Mouse (Mus musculus) stomach, embryonic 16.5 days (tissue): ENCODE measurements at regions not wholly inside any gene's neighbourhood (a gene's known extent, or its start where the extent isn't known, plus 50 kb on each side); places are given as distances from the start of the nearest gene placed in this dataset.
A peak's percentile ranks its signal among the peaks of the same experiment; 100 is the strongest.
"Not testable (repeated sequence)": the region's sequence is repeated elsewhere in the genome, so short reads cannot be mapped to it uniquely, and the experiment has no call there.

Experiments used
- ATAC-seq: fragments of 200-750 bp; cut with Nextera tagmentation; 2 replicates; pipeline ENCODE4 v1.8.0; 2017; ENCODE audit warnings: moderate number of reproducible peaks, moderate TSS enrichment; ENCODE audit not compliant: insufficient read depth, low FRiP score
- H3K27ac ChIP-seq: fragments of 300-500 bp; sonication (generic); 2 replicates; pipeline ENCODE4 v1.5.1; 2014; ENCODE audit warnings: low read length
- H3K27me3 ChIP-seq: fragments of 300-500 bp; sonication (generic); 2 replicates; pipeline ENCODE4 v1.6.1; 2014; ENCODE audit warnings: low read length, control low read depth, mixed read lengths; ENCODE audit not compliant: control insufficient read depth, insufficient read depth
- H3K36me3 ChIP-seq: fragments of 300-500 bp; sonication (generic); 2 replicates; pipeline ENCODE4 v1.6.1; 2014; ENCODE audit warnings: low read length; ENCODE audit not compliant: control insufficient read depth, insufficient read depth
- H3K4me1 ChIP-seq: fragments of 300-500 bp; sonication (generic); 2 replicates; pipeline ENCODE4 v1.6.1; 2014; ENCODE audit warnings: low read length, control low read depth, mixed read lengths; ENCODE audit not compliant: control insufficient read depth, insufficient read depth
- H3K4me2 ChIP-seq: fragments of 300-500 bp; sonication (generic); 2 replicates; pipeline ENCODE4 v1.6.1; 2014; ENCODE audit warnings: low read depth, low read length, mixed read lengths
- H3K4me3 ChIP-seq: fragments of 300-500 bp; sonication (generic); replicated peaks from 2 replicates; pipeline ENCODE4 v1.5.1; 2014; ENCODE audit warnings: mild to moderate bottlenecking, low read length
- H3K9ac ChIP-seq: fragments of 300-500 bp; sonication (generic); 2 replicates; pipeline ENCODE4 v1.6.1; 2014; ENCODE audit warnings: low read length
- H3K9me3 ChIP-seq: fragments of 300-500 bp; sonication (generic); replicated peaks from 2 replicates; pipeline ENCODE4 v1.6.1; 2016; ENCODE audit warnings: low read length, control low read depth; ENCODE audit not compliant: control insufficient read depth
- WGBS: fragments of 180-500 bp; shearing (Covaris S2); extraction: QIAGEN DNeasy Blood & Tissue Kit; methylation state at CpG from one replicate; pipeline ENCODE4 v1.1.7; 2014; 5-methylcytosine and 5-hydroxymethylcytosine counted together

DNA sequence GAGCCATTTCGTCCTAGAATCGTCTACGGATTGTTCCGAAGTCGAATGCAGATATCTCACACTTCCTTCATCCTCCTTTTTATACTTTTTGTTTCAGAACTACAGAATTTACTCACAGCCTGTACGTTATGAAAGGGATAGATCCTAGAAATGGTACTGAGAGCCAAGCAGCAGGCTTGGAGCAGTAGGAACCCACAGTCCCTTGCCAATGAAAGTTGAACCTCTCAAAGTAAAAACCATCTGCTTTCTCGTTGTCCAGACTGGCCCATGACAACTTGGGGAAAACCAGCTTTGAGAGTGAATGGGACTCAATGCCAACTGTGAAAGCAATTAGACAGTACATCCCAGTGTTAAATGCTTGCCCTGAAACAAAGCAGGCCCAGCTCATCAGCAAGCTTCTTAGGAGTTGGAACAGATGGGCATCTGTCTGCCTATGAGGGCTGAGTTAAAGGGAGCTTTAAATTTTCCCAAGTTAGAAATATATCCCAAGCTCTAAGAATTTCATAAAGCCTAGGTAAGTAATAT, 279.9 kb upstream of the Sfrp2 start:
- H3K27me3 ChIP-seq: no peaks in the 10 kb centered on the region
- H3K36me3 ChIP-seq: no peaks in the 10 kb centered on the region
- H3K4me3 ChIP-seq: no peak overlapping the region
- no peaks in the 10 kb centered on the region for H3K4me1 ChIP-seq
- ATAC-seq: no peak
- H3K4me2 ChIP-seq: no peak overlapping the region
- no peaks in the 10 kb centered on the region for H3K9me3 ChIP-seq
- H3K27ac ChIP-seq: no peak overlapping the region
- no peak overlapping the region for H3K9ac ChIP-seq
- WGBS: 85% methylated on average over 7 of the region's 7 CpGs

DNA sequence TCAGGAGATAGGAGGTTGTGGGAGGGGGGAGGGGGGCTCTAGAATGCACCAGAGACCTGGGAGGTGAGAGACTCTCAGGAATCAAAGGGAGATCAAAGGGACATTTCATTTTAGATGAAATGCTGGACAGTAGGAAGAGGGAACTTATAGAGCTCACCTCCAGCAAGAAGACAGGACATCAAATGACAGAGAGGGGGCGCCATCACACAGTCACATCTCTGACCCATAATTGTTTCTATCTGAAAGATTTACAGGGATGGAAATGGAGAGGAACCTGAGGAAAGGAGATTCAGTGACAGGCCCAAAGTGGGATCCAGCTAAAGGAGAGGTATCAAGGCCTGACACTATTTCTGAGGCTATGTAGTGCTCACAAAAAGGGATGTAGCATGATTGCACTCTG, 270.5 kb upstream of the Sfrp2 start:
- no peak for ATAC-seq
- WGBS: 11% methylated on average over 1 of the region's 1 CpGs
- H3K4me3 ChIP-seq: no peak overlapping the region
- no peak overlapping the region for H3K4me2 ChIP-seq
- H3K36me3 ChIP-seq: no peaks in the 10 kb centered on the region
- H3K9me3 ChIP-seq: no peaks in the 10 kb centered on the region
- H3K27ac ChIP-seq: no peak overlapping the region
- H3K9ac ChIP-seq: no peak overlapping the region
- no peaks in the 10 kb centered on the region for H3K27me3 ChIP-seq
- no peaks in the 10 kb centered on the region for H3K4me1 ChIP-seq

DNA sequence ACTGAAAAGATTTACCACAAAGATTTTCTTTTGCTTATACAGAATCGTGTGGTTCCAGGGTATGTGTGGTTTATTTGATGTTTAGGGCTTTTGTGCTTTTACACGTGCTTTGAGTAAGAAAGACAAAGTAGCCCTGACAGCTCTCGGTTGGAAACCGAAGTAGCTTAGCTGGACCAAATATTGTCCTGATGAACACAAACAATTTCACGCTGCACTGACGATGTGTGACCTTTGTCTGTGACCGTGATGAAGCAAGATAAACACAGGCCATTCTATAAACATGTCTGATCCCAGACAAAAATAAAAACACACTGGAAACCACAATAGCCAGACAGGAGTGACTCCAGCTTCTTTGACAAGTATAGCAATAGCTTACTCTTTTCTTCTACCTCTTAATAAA, 262.2 kb upstream of the Sfrp2 start:
- H3K27ac ChIP-seq: no peak overlapping the region

DNA sequence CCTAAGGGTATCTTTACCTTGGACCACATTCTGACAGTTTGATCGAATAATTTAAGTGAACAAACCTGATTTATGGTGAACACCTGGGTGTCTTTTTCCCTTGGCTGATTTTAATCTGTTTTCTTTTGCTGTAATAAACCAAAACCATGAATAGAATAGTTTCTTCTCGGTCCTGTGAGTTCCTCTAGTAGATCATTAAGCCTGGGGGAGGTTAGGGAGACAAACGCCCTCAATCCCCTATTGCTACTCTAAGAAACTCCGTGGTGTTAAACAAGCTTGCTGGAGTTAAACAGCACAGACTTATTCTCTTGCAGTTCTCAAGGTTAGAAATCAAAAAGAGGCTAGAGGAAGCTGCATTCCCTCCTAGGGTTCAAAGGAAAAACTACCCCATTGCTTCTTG, 249.5 kb upstream of the Sfrp2 start:
- Histone ChIP-seq H3K4me3 (no peak overlapping the region), H3K4me2 (no peak overlapping the region), H3K9ac (no peak overlapping the region), H3K4me1 (peaks cover 7% of the 10 kb centered on the region; the same call in 1 of the 2 replicates), H3K27ac (no peak overlapping the region), H3K9me3 (no peaks in the 10 kb centered on the region), H3K27me3 (no peaks in the 10 kb centered on the region), H3K36me3 (no peaks in the 10 kb centered on the region)
- 55% methylated on average over 4 of the region's 4 CpGs for WGBS
- no peak for ATAC-seq

More for the DNA sequence above, 262.2 kb upstream of the Sfrp2 start:
- Histone ChIP-seq H3K27me3 (no peaks in the 10 kb centered on the region), H3K4me1 (no peaks in the 10 kb centered on the region), H3K9ac (no peak overlapping the region), H3K9me3 (no peaks in the 10 kb centered on the region), H3K4me3 (no peak overlapping the region), H3K4me2 (no peak overlapping the region), H3K36me3 (no peaks in the 10 kb centered on the region)
- ATAC-seq: no peak
- WGBS: 46% methylated on average over 7 of the region's 7 CpGs

DNA sequence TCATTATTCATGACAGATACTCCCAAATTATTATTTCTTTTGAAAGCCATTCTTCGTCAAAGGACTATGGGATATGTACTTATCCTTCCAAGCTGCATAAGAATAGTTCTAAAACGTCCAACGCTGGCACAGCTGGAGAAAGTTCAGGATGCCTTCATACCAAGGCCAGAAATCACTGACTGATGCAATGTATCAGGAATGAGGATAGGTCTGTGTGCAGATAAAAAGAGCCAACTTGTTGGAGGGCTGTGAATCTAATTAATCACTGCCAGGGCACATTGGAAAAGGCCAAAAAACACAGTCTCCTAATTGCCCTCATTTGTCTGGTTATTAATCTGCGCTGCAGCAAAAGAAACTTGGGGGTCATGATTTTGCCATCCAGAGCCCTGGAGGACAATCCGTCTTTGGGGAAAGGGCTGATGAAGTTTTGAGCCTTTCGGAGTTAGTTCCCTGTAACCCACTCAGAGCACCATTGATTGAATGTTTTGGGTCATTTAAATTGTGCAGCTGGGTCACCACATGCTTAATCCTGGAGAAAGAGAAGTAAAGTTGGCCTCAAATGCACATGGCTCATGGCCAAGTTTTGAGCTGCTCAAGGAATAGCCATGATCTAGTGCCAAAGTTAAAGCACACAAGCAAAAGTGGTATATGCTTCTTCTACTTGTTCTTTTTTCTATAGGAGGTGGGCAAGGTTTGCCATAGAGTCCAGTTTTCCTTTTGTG, 248.0 kb upstream of the Sfrp2 start:
- WGBS: 44% methylated on average over 6 of the region's 6 CpGs
- no peaks in the 10 kb centered on the region for H3K36me3 ChIP-seq

DNA sequence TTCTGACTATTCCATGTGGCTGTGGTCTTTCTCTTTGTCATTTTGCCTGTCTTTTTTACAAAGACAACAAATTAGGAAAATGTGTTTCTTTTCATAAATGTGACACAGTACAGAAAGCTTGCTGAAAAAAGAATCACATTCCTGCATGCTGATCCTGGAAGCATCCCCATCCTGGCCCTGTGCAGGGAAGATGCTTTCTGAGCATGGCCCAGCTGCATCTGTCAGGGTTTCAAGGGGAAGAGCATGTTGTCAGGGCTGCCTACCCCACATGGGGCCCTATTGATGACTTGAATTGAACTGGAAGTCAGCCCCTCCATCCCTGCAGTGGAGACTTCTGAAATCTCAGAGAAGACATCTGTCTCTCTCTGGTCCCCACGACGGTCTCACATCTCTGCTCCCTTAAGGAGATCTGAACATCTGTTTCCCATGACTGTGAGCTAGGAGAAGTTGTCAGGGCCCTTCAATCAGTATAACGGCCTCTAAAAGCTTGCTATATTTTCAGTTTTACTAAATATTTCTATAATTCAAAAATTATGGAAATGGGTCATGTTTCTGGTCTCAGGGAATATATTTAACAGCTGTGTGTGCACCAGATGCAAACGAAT, 235.8 kb upstream of the Sfrp2 start:
- no peaks in the 10 kb centered on the region for H3K27me3 ChIP-seq
- H3K4me3 ChIP-seq: no peak overlapping the region
- no peak overlapping the region for H3K27ac ChIP-seq
- no peak for ATAC-seq
- H3K9me3 ChIP-seq: no peaks in the 10 kb centered on the region
- H3K36me3 ChIP-seq: no peaks in the 10 kb centered on the region
- no peak overlapping the region for H3K4me2 ChIP-seq
- no peak overlapping the region for H3K9ac ChIP-seq
- H3K4me1 ChIP-seq: no peaks in the 10 kb centered on the region
- WGBS: 54% methylated on average over 4 of the region's 4 CpGs

More for the DNA sequence above, 248.0 kb upstream of the Sfrp2 start:
- H3K4me1 ChIP-seq: peaks cover 7% of the 10 kb centered on the region; the same call in 1 of the 2 replicates
- H3K27ac ChIP-seq: no peak overlapping the region
- no peaks in the 10 kb centered on the region for H3K9me3 ChIP-seq
- no peak for ATAC-seq
- no peak overlapping the region for H3K4me3 ChIP-seq
- H3K27me3 ChIP-seq: no peaks in the 10 kb centered on the region
- no peak overlapping the region for H3K4me2 ChIP-seq
- no peak overlapping the region for H3K9ac ChIP-seq

DNA sequence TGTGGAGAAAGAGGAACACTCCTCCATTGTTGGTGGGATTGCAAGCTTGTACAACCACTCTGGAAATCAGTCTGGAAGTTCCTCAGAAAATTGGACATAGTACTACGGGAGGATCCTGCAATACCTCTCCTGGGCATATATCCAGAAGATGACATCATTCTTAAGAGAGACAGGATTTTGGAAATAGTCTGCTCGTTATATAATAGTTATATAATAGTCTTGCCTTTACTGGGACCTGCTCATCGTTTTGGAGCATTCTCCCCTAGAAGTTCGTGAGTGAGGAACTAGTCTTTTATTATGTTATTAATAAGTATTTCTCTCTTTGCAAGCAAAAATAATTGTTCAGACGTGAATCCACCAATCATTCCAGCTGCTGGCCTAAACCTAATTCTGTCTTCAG, 229.5 kb upstream of the Sfrp2 start:
- 41% methylated on average over 5 of the region's 5 CpGs for WGBS
- 0 out of 2 replicates have a peak, but pooled peaks have one; percentile 29 for ATAC-seq
- not testable (repeated sequence) for H3K4me1 ChIP-seq, H3K36me3 ChIP-seq, H3K27me3 ChIP-seq, H3K9ac ChIP-seq, H3K4me3 ChIP-seq, H3K9me3 ChIP-seq, H3K4me2 ChIP-seq
- peak overlapping the region; percentile 12; the same call in 1 of the 2 replicates for H3K27ac ChIP-seq

DNA sequence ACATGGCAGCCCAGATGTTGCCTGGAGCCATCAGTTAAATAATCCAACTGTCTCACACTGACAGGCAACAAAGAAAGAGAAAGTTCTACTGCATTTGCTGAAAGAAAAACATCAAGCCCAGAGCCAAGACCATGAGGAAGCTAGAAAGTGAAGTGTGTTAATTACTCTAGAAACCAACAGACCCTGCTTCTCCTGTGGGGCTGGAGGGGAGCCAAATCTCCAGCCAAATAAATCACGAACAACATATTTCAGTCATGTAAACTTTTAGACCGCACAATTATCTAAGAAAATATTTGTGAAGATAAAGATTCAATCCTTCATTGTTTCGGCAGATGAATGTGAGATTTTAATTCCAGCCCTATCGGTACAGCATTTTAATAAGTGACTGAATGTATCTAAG, 228.9 kb upstream of the Sfrp2 start:
- Histone ChIP-seq H3K9ac (no peak overlapping the region), H3K4me1 (peaks cover 6% of the 10 kb centered on the region), H3K27me3 (no peaks in the 10 kb centered on the region), H3K9me3 (no peaks in the 10 kb centered on the region), H3K27ac (peak overlapping the region; percentile 12; the same call in 1 of the 2 replicates), H3K36me3 (no peaks in the 10 kb centered on the region), H3K4me2 (no peak overlapping the region), H3K4me3 (no peak overlapping the region)
- WGBS: 28% methylated on average over 4 of the region's 4 CpGs
- ATAC-seq: no peak

DNA sequence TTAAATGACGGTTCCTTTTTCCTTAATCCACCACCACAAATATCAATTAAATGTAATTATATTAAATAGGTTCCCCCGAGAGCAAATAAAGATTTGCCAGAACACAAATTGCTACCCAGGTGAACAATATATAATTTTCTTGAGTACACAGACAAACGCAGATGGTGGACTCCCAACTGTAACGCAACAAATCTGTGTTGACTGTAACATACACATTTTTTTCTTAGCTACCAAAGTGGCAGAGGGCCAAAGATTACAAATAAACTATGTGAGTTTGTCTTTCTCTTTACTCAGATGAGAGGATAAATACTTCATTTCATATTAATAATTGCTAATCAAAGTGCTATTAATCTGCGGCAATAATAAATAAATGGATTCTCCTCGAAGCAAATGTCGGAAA, 228.4 kb upstream of the Sfrp2 start:
- Histone ChIP-seq H3K36me3 (no peaks in the 10 kb centered on the region), H3K27me3 (no peaks in the 10 kb centered on the region), H3K4me3 (no peak overlapping the region), H3K9ac (no peak overlapping the region), H3K4me2 (no peak overlapping the region), H3K27ac (no peak overlapping the region), H3K9me3 (no peaks in the 10 kb centered on the region), H3K4me1 (peaks cover 6% of the 10 kb centered on the region)
- no peak for ATAC-seq
- WGBS: 47% methylated on average over 7 of the region's 7 CpGs
